Mouse (Mus musculus) liver, embryonic 14.5 days (tissue): ENCODE data around the gene Tspan32.

ENCODE experiments used
- CTCF ChIP-seq: IDR thresholded peaks from 2 replicates; pipeline ENCODE4 v1.5.1; 2016; ENCODE audit warnings: antibody characterized with exemption, low read depth, control low read depth
- EP300 ChIP-seq: IDR thresholded peaks from 2 replicates; pipeline ENCODE4 v1.6.1; 2016; ENCODE audit warnings: antibody characterized with exemption, low read depth

DNA sequence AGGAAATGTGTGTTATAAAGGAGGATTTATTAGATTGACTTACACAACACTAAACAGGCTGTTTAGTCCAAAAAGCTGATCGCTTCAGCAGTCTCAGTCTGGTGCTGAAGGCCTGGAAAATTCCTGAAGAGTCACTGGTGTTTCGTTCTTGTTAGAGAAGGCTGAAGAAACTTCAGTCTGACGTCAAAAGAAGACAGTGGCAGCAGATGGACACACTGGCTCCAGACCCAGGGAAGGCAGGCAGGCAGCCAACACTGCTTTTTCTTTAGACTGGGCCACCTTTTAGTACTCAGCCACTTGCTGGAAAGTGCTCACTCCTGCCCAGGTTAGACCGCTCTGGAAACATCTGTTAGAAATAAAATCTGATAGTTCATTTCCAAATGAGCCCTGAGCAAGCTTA, 28.7 kb downstream of the Tspan32 start:
- TF ChIP-seq CTCF, result no peak
- TF ChIP-seq EP300, result no peak
